Mouse (Mus musculus): Measurements from ENCODE around the gene Tlr9. TPM values are rescaled to one million over a fixed set of nuclear protein-coding genes. Genes with fewer than 3 reads are reported as not detected.
A peak's percentile ranks its signal among the peaks of the same experiment; 100 is the strongest.

The Tlr9 gene
- polyA plus RNA-seq, 1 experiment from 2014 or later, result 0.19 TPM

GRCm38 (mm10) chr9:106263381-106263924 is 41.1 kb downstream of the Tlr9 start:
- H3K36me3 ChIP-seq, result no peaks in the 10 kb centered on the region
- ATAC-seq, result no peak
- H3K4me2 ChIP-seq (replicated peaks), result no peak overlapping the region
- no peak overlapping the region for H3K27ac ChIP-seq
- WGBS, result 79% methylated on average over 9 of the region's 9 CpGs
- no peaks in the 10 kb centered on the region for H3K27me3 ChIP-seq (replicated peaks)
- H3K9ac ChIP-seq, result no peak overlapping the region
- no peaks in the 10 kb centered on the region for H3K9me3 ChIP-seq
- H3K4me1 ChIP-seq (replicated peaks), result peaks cover 7% of the 10 kb centered on the region
- H3K4me3 ChIP-seq (replicated peaks), result no peak overlapping the region

GRCm38 (mm10) chr9:106265358-106266075 is 43.1 kb downstream of the Tlr9 start:
- peaks cover 23% of the 10 kb centered on the region for H3K4me1 ChIP-seq (replicated peaks)
- ATAC-seq, result no peak
- H3K4me2 ChIP-seq (replicated peaks), result no peak overlapping the region
- no peaks in the 10 kb centered on the region for H3K27me3 ChIP-seq (replicated peaks)
- WGBS, result 77% methylated on average over 12 of the region's 12 CpGs
- H3K36me3 ChIP-seq, result no peaks in the 10 kb centered on the region
- no peak overlapping the region for H3K9ac ChIP-seq
- H3K9me3 ChIP-seq, result no peaks in the 10 kb centered on the region
- H3K27ac ChIP-seq, result no peak overlapping the region
- no peak overlapping the region for H3K4me3 ChIP-seq (replicated peaks)

GRCm38 (mm10) chr9:106266936-106267657 is 44.7 kb downstream of the Tlr9 start:
- no peak for ATAC-seq
- 59% methylated on average over 2 of the region's 2 CpGs for WGBS
- no peak overlapping the region for H3K27ac ChIP-seq

GRCm38 (mm10) chr9:106268421-106268820 is 46.0 kb downstream of the Tlr9 start:
- Histone ChIP-seq H3K4me2 (replicated peaks) (no peak overlapping the region), H3K27ac (0 out of 2 replicates have a peak overlapping the region, but pooled peaks have one; percentile 34), H3K9ac (no peak overlapping the region), H3K9me3 (no peaks in the 10 kb centered on the region), H3K27me3 (replicated peaks) (no peaks in the 10 kb centered on the region), H3K4me1 (replicated peaks) (peaks cover 23% of the 10 kb centered on the region), H3K4me3 (replicated peaks) (no peak overlapping the region), H3K36me3 (no peaks in the 10 kb centered on the region)
- ATAC-seq, result peak; percentile 18; the same call in 1 of the 2 replicates
- WGBS, result 48% methylated on average over 4 of the region's 4 CpGs

More at GRCm38 (mm10) chr9:106266936-106267657, 44.7 kb downstream of the Tlr9 start:
- H3K4me2 ChIP-seq (replicated peaks), result no peak overlapping the region
- no peaks in the 10 kb centered on the region for H3K9me3 ChIP-seq
- no peaks in the 10 kb centered on the region for H3K36me3 ChIP-seq
- no peaks in the 10 kb centered on the region for H3K27me3 ChIP-seq (replicated peaks)
- peaks cover 23% of the 10 kb centered on the region for H3K4me1 ChIP-seq (replicated peaks)
- no peak overlapping the region for H3K9ac ChIP-seq
- no peak overlapping the region for H3K4me3 ChIP-seq (replicated peaks)

- Histone ChIP-seq H3K9ac (no peak overlapping the region), H3K36me3 (no peaks in the 10 kb centered on the region), H3K9me3 (no peaks in the 10 kb centered on the region), H3K27ac (0 out of 2 replicates have a peak overlapping the region, but pooled peaks have one; percentile 34), H3K4me1 (replicated peaks) (peaks cover 23% of the 10 kb centered on the region), H3K4me3 (replicated peaks) (no peak overlapping the region), H3K4me2 (replicated peaks) (no peak overlapping the region), H3K27me3 (replicated peaks) (no peaks in the 10 kb centered on the region)
- 0 out of 2 replicates have a peak, but pooled peaks have one; percentile 7 for ATAC-seq
- 49% methylated on average over 9 of the region's 9 CpGs for WGBS
These were observed 46.8 kb downstream of the Tlr9 start for GRCm38 (mm10) chr9:106269076-106269788.

- 27% methylated on average over 2 of the region's 2 CpGs for WGBS
- H3K4me2 ChIP-seq (replicated peaks), result no peak overlapping the region
- H3K9me3 ChIP-seq, result no peaks in the 10 kb centered on the region
- no peaks in the 10 kb centered on the region for H3K27me3 ChIP-seq (replicated peaks)
- H3K4me3 ChIP-seq (replicated peaks), result no peak overlapping the region
- H3K4me1 ChIP-seq (replicated peaks), result peaks cover 23% of the 10 kb centered on the region
- no peak overlapping the region for H3K9ac ChIP-seq
- no peaks in the 10 kb centered on the region for H3K36me3 ChIP-seq
- peak overlapping the region; percentile 45; the same call in 1 of the 2 replicates for H3K27ac ChIP-seq
- ATAC-seq, result peak; percentile 81
These were observed 47.5 kb downstream of the Tlr9 start for GRCm38 (mm10) chr9:106269879-106270278.

- 59% methylated on average over 4 of the region's 4 CpGs for WGBS
- H3K27me3 ChIP-seq (replicated peaks), result no peaks in the 10 kb centered on the region
- H3K4me2 ChIP-seq (replicated peaks), result no peak overlapping the region
- no peak overlapping the region for H3K27ac ChIP-seq
- no peak overlapping the region for H3K4me3 ChIP-seq (replicated peaks)
- H3K36me3 ChIP-seq, result no peaks in the 10 kb centered on the region
- no peak for ATAC-seq
- peaks cover 25% of the 10 kb centered on the region for H3K4me1 ChIP-seq (replicated peaks)
- H3K9ac ChIP-seq, result no peak overlapping the region
- H3K9me3 ChIP-seq, result no peaks in the 10 kb centered on the region
These were observed 48.3 kb downstream of the Tlr9 start for GRCm38 (mm10) chr9:106270656-106271055.

- Histone ChIP-seq H3K36me3 (no peaks in the 10 kb centered on the region), H3K4me2 (replicated peaks) (no peak overlapping the region), H3K27ac (no peak overlapping the region), H3K9ac (no peak overlapping the region), H3K9me3 (no peaks in the 10 kb centered on the region), H3K4me1 (replicated peaks) (peaks cover 25% of the 10 kb centered on the region), H3K27me3 (replicated peaks) (no peaks in the 10 kb centered on the region), H3K4me3 (replicated peaks) (no peak overlapping the region)
- WGBS, result 93% methylated on average over 1 of the region's 1 CpGs
- ATAC-seq, result no peak
These were observed 49.9 kb downstream of the Tlr9 start for GRCm38 (mm10) chr9:106272288-106272687.

- Histone ChIP-seq H3K27ac (no peak overlapping the region), H3K9me3 (no peaks in the 10 kb centered on the region), H3K4me2 (replicated peaks) (no peak overlapping the region), H3K27me3 (replicated peaks) (no peaks in the 10 kb centered on the region), H3K4me1 (replicated peaks) (peaks cover 20% of the 10 kb centered on the region), H3K9ac (no peak overlapping the region), H3K36me3 (no peaks in the 10 kb centered on the region), H3K4me3 (replicated peaks) (no peak overlapping the region)
- 87% methylated on average over 12 of the region's 12 CpGs for WGBS
- no peak for ATAC-seq
These were observed 50.9 kb downstream of the Tlr9 start for GRCm38 (mm10) chr9:106273276-106273675.

- 61% methylated on average over 4 of the region's 4 CpGs for WGBS
- Histone ChIP-seq H3K27ac (no peak overlapping the region), H3K4me2 (replicated peaks) (no peak overlapping the region), H3K36me3 (no peaks in the 10 kb centered on the region), H3K4me3 (replicated peaks) (no peak overlapping the region), H3K9ac (no peak overlapping the region), H3K9me3 (no peaks in the 10 kb centered on the region), H3K27me3 (replicated peaks) (no peaks in the 10 kb centered on the region), H3K4me1 (replicated peaks) (peaks cover 15% of the 10 kb centered on the region)
- no peak for ATAC-seq
These were observed 51.4 kb downstream of the Tlr9 start for GRCm38 (mm10) chr9:106273791-106274190.

GRCm38 (mm10) chr9:106274652-106275180 is 52.3 kb downstream of the Tlr9 start:
- Histone ChIP-seq H3K4me1 (replicated peaks) (peaks cover 7% of the 10 kb centered on the region; the same call in 1 of the 2 replicates), H3K9ac (no peak overlapping the region), H3K9me3 (no peaks in the 10 kb centered on the region), H3K27ac (no peak overlapping the region), H3K27me3 (replicated peaks) (no peaks in the 10 kb centered on the region), H3K4me2 (replicated peaks) (no peak overlapping the region), H3K4me3 (replicated peaks) (no peak overlapping the region), H3K36me3 (no peaks in the 10 kb centered on the region)
- WGBS, result 83% methylated on average over 8 of the region's 8 CpGs
- no peak for ATAC-seq

GRCm38 (mm10) chr9:106275806-106276205 is 53.4 kb downstream of the Tlr9 start:
- WGBS, result 60% methylated on average over 1 of the region's 1 CpGs
- H3K27ac ChIP-seq, result no peak overlapping the region
- no peak overlapping the region for H3K4me2 ChIP-seq (replicated peaks)
- no peak overlapping the region for H3K9ac ChIP-seq
- no peak for ATAC-seq
- H3K4me3 ChIP-seq (replicated peaks), result no peak overlapping the region
- no peaks in the 10 kb centered on the region for H3K36me3 ChIP-seq
- H3K9me3 ChIP-seq, result no peaks in the 10 kb centered on the region
- H3K27me3 ChIP-seq (replicated peaks), result no peaks in the 10 kb centered on the region
- H3K4me1 ChIP-seq (replicated peaks), result peaks cover 5% of the 10 kb centered on the region; the same call in 1 of the 2 replicates
